Mouse (Mus musculus): ENCODE results near the gene Ppp1r11.

DNA sequence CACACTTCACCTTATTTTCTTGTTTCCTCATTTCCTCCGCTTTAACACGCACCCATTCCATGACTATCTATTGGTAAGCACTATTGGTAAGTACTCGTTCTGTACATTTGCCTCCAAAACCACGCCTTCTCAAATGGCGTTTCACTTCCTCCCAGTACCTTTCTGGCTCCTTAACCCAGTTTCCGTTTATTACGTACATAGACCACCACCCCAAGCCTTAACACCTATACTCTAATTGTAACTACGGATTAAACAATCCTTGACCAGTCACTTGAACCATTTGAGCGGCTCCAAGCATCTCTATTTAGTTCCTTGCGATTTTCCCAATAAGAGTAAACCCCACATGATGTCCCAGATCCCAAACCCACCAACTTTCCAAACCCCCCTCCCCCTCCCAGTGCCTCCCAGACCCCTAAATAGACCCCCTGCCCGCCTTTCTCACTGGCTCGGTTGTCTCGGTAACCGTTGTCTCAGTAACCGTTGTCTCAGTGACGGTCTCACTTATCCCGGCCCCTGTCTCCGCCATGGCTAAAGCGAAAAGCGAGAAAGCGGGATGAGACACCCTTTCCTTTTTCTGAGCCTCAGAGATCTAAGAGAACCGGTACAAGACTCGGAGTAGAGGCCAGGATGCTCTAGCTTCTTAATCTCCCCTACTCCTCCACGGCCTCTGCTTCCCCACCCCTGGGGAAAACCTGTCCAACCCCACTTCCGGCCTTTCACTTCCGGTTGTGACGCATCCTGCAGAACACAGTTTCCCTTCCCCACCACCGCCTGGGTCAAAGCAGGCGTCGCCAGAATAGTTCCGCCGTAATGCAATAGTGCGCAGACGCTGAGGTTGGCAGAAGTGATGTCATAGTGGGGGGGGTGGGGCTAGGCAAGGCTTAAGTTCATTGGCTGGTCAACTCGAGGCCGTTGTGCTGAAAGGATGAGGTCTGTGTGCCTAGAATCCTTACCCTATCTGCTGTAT is at the start of gene Ppp1r11:
- no peak for TF ChIP-seq EP300 (IDR thresholded peaks at IDR 0.05; ENCODE audit: low read depth)
- TF ChIP-seq CTCF (IDR thresholded peaks at IDR 0.05; ENCODE audit: low read depth): no peak

All from liver, embryonic 14.5 days (tissue).